Mouse (Mus musculus) retina, embryonic 14.5 days (tissue): ENCODE measurements around the gene Fbxo3.
A peak's percentile ranks its signal among the peaks of the same experiment; 100 is the strongest.
"Not testable (repeated sequence)": the region's sequence is repeated elsewhere in the genome, so short reads cannot be mapped to it uniquely, and the experiment has no call there.

Experiments used
- DNase-seq: peaks from one replicate; pipeline ENCODE4 v3.0.0-alpha.2; 2015; ENCODE audit warnings: low spot score

The Fbxo3 gene

GRCm38 (mm10) chr2:104036316-104036715, 8.8 kb downstream of the Fbxo3 start:
- DNase-seq, result no peak

DNA sequence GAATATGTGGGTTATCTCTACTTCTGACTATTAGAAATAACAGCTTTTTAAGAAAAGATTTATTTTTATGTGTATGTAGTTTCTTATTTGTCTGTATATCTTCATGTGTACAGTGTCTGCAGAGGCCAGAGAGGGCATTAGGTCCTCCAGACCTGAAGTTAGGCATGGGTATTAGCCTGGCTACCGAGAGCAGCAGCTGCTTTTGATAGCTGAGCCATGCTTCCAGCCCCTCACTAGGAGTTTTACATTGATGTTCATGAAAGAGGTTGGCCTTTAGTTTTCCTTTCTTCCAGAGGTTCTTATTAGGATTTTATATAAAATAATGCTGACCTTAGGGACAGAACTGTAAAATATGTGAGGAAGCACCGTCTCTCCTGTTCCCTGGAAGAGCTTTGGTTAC, 10.7 kb downstream of the Fbxo3 start:
- no peak for DNase-seq

DNA sequence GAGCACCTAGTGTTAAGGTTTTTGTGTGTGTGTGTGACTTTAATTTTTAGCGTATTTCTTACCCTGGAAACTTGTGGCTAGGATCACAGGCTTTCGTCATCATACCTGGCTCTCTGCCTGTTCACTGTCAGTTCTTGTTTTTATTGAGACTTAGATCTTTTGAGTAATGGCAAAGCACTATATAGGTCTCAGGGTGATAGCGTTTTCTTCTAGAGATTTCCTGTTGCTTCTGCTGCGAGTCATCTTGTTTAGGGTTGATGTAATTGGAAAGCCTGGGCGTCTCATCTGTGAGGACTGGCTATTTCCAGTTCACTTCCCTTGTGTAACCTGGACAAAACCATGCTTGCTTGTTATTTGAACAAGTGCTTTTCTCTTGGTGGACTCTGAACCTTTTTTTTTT, 14.1 kb downstream of the Fbxo3 start:
- no peak for DNase-seq

- no peak for DNase-seq
Measured at GRCm38 (mm10) chr2:104042766-104043165, 15.2 kb downstream of the Fbxo3 start.

- no peak for DNase-seq
Measured at GRCm38 (mm10) chr2:104043624-104044478, 16.3 kb downstream of the Fbxo3 start.

GRCm38 (mm10) chr2:104044479-104045080, 17.1 kb downstream of the Fbxo3 start:
- no peak for DNase-seq

DNA sequence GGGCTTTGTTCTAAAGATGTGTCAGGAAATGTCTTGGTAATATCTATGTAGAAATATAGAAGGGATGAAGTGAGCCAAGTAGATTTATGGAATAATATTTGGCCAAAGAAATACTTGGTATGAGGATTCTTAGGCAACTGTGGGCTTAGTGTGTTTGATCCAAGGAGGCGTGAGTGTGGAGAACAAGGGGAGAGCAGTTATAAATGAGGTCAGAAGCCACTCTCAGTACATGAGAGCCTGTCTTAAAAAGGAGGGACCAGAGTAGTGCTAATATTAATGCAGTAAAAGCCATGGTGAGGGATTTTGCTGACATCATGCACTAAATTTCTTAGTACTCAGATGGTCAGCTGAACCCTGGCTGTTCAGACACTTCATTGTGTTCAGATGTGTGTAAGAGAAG, 30.9 kb downstream of the Fbxo3 start:
- DNase-seq, result no peak

GRCm38 (mm10) chr2:104058954-104059353, 31.4 kb downstream of the Fbxo3 start:
- no peak for DNase-seq

- no peak for DNase-seq
Measured at GRCm38 (mm10) chr2:104059786-104060185, 32.3 kb downstream of the Fbxo3 start.

DNA sequence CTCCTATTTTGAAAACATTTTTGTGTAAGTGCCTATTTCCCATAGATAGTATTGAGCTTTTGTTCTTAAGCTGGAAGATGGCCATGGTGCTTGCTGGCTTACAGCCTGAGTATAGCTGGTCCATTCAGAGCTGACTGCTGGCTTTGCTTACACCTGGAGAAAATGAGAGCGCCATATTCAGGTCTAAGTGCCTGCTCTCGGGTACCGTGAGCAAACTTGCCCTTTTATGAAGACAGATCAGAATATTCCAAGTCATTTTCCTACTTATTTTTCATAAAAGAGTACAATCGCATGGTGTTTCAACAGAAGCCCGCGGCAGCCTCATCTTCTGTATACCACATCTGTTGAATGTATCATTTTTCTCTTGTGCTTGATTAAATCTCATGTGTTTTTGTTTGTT, 33.5 kb downstream of the Fbxo3 start:
- no peak for DNase-seq

- DNase-seq, result no peak
Measured at GRCm38 (mm10) chr2:104062665-104063064, 35.1 kb downstream of the Fbxo3 start.

DNA sequence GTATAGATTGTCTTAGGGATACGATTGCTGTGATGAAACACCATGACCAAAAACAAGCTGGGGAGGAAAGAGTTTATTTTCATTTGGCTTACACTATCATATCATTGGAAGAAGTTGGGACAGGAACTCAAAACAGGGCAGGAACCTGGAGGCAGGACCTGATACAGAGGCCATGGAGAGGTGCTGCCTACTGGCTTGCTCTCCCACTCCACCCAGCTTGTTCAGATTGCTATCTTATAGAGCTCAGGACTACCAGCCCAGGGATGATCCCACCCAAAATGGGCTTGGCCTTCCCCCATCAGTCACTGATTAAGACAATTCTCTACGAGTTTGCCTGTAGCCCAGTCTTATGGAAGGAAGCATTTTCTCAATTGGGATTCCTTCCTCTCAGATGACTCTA, 36.6 kb downstream of the Fbxo3 start:
- DNase-seq, result no peak

DNA sequence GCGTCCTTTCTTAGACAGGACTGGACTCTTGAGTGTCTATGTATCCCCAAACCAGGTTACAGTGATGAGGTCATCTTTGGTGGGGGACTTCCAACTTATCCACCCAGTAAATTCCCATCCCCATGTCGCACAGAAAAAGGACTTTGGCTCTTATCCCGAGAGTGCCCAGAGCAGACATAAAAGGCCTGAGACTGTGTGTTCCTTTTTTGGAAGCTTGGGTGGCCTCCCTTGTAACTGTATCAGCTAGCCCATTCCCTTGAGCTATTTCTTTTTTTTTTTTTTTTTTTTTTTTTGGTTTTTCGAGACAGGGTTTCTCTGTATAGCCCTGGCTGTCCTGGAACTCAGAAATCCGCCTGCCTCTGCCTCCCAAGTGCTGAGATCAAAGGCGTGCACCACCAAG, 38.0 kb downstream of the Fbxo3 start, which contains the start of gene Gm10912:
TSS of gene Gm10912 (plus strand) at position 301 of the 400 bp plus-strand sequence.
- not testable (repeated sequence) for DNase-seq

- not testable (repeated sequence) for DNase-seq
Measured at GRCm38 (mm10) chr2:104068450-104068849, 40.9 kb downstream of the Fbxo3 start, which contains the start of gene Gm10799. Gm10799 (minus strand) TSS chr2:104068550.

- DNase-seq, result peak; percentile 74
Measured at GRCm38 (mm10) chr2:104069704-104070185, 42.2 kb downstream of the Fbxo3 start, which contains the start of gene Cd59b. Cd59b (plus strand) TSS chr2:104069849.

GRCm38 (mm10) chr2:104078285-104078684, 50.8 kb downstream of the Fbxo3 start:
- DNase-seq, result not testable (repeated sequence)

- DNase-seq, result not testable (repeated sequence)
Measured at GRCm38 (mm10) chr2:104081436-104082050, 54.0 kb downstream of the Fbxo3 start.

DNA sequence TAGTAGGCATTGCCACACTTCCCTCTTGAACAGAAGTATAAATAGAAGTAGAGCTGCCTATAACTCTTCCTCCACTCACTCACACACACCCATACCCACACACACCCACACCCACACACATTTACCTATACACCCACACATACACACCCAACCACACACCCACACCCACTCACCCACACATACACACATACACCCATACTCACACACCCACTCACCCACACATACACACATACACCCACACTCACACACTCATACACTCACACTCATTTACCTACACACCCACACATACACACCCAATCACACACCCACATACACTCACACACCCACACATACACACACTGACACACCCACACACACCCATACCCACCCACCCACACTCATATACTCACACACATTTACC, 55.0 kb downstream of the Fbxo3 start:
- no peak for DNase-seq

GRCm38 (mm10) chr2:104084027-104084426, 56.5 kb downstream of the Fbxo3 start:
- DNase-seq, result not testable (repeated sequence)

DNA sequence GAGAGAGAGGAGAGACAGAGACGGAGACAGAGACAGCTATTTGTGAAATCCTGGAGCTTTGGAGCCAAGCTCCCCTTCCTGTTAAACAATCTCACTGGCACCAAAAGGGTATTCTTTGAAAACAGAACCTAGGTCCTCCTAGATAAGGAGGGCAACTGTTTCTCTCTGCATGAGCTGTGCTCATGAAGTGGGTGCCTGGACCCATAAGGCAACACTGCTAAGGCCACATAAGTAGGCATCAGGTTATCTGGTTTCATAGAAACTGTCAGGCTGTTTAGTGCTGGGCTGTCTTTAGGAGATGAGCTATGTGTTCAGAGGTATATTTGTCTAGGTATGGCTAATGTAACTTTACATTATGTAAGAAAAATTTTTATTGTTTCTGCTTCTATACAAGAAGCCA, 60.0 kb downstream of the Fbxo3 start:
- DNase-seq, result not testable (repeated sequence)

DNA sequence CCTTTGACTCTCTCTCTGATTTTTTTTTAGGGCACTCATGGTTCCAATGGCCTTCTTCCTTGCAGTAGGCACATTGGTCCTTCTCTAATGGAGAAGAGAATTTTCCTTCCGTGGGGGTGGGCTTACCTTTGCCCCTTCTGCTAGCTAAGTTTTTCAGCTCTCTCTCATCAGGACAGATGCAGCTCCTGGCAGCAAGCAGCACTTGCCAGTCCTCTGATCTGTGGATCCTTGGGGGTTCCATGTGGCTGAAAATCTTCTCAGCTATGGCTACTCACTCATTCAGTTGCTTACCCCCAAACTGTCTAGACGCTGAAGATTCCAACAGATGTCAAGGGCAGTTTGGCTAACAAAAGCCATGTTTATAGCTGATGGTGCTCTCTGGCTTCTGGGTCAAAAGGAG, 65.8 kb downstream of the Fbxo3 start:
- no peak for DNase-seq

DNA sequence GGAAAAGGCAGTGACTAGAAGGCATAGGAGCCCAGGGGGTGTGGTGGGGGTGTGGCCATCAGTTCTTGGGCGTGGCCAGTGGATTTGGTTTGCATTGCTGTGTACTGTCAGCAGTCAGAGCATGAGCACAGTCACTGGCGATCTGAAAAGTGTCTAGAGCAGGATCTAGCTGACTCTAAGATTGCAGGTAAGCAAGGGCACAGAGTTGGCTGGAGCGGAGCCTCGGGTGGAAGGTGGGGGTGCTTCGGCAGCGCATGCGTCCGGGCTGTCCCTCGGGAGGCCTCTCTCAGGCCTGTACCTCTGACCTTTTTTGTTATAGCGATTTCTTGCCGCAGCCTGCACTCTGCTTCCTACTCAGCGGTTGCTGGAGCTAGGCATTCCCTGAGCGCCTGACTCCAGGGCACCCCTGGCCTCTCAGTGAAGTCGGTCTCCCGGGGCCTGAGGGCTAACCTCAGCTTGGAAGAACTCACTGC, 68.3 kb downstream of the Fbxo3 start, which contains the start of gene Cd59a:
TSS of gene Cd59a (plus strand) at position 61 of the 473 bp plus-strand sequence.
- peak; percentile 85 for DNase-seq
